Mouse (Mus musculus) testis, adult 2 months (tissue): Measurements from ENCODE around the gene Slc26a10.

Source experiments
- CTCF ChIP-seq: fragments of 200-500 bp; IDR thresholded peaks from 2 replicates; pipeline ENCODE4 v1.5.1; 2012; ENCODE audit warnings: low read depth, mild to moderate bottlenecking, inconsistent platforms, low read length, moderate library complexity; ENCODE audit not compliant: control insufficient read depth, insufficient read depth, insufficient replicate concordance
- POLR2A ChIP-seq: fragments of 200-500 bp; IDR thresholded peaks from 2 replicates; pipeline ENCODE4 v1.6.1; 2012; ENCODE audit warnings: low read depth, mild to moderate bottlenecking, inconsistent platforms, low read length, moderate library complexity; ENCODE audit not compliant: control insufficient read depth

- TF ChIP-seq CTCF (no peak), POLR2A (no peak)
These were observed 43.9 kb downstream of the Slc26a10 start for GRCm38 (mm10) chr10:127136510-127136909.
